Mouse (Mus musculus) testis, postnatal 10 days (tissue): ENCODE results near the gene Klhl40.

Experiments
- DNase-seq: peaks from one replicate; pipeline ENCODE4 v3.0.0; 2021; ENCODE audit warnings: low spot score

Klhl40 gene

GRCm38 (mm10) chr9:121826356-121826755 lies 48.9 kb downstream of the Klhl40 start:
- DNase-seq = no peak

GRCm38 (mm10) chr9:121828314-121828713 lies 50.9 kb downstream of the Klhl40 start:
- DNase-seq = no peak

- no peak for DNase-seq
These were observed 52.0 kb downstream of the Klhl40 start for GRCm38 (mm10) chr9:121829270-121829992.

- DNase-seq = peak; percentile 75
These were observed 53.0 kb downstream of the Klhl40 start for GRCm38 (mm10) chr9:121830243-121830955.

- DNase-seq = peak; percentile 92
These were observed 53.5 kb downstream of the Klhl40 start for GRCm38 (mm10) chr9:121830956-121831293.
